In the genomic region with DNA sequence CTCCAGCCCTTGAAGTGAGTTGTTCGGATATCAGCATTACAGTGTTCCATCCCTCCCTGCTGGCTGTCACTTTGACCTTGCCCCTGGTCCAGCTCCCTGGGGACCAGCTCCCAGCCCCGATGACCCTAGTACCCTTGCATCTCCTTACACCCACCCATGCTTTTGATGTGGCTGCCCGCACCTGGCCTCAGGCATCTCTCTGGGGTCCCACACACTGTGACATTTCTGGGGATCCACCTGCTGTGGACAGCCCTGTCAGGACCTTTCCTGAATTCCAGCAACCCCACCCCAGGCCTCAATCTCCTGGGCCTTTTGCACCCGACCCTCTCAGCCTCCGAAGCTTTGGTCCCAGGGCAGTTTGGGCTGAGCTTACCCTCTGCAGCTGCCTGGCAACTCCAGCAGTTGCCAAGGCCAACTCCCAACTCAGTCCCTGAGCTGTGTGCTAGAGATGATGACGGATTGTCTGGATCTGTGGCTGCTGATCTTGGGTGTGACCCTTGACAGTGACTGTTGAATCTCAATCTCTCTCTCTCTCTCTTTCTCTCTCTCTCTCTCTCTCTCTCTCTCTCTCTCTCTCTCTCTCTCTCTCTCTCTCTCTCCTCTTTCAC, we compare ENCODE assay signal across 20 mouse cellular contexts. TPM values are rescaled to one million over a fixed set of nuclear protein-coding genes. Genes with fewer than 3 reads are reported as not detected.
"Had no signal": no experiment of that assay in that cellular context is flagged by ENCODE, and none has a peak within 500 bp of the region (broad histone marks: within the 10 kb centered on the region; RNA-seq: fewer than 3 reads in every experiment).

No protein-coding gene starts in this region.

- H3K4me1 ChIP-seq: lung, embryonic 15.5 days had no signal

- H3K4me3 ChIP-seq: left cerebral cortex, adult 2 months; limb, embryonic 15.5 days; liver, embryonic 13.5 days; lung, embryonic 15.5 days; megakaryocyte, embryonic 14.5 days; midbrain, embryonic 12.5 days; stomach, embryonic 15.5 days had no signal

- H3K27ac ChIP-seq: left cerebral cortex, adult 2 months; limb, embryonic 15.5 days; liver, embryonic 13.5 days; lung, embryonic 15.5 days; macrophage; midbrain, embryonic 12.5 days; stomach, embryonic 15.5 days had no signal

- H3K27me3 ChIP-seq: lung, embryonic 15.5 days; stomach, embryonic 15.5 days had no signal

- H3K4me2 ChIP-seq: limb, embryonic 15.5 days; liver, embryonic 13.5 days; lung, embryonic 15.5 days; stomach, embryonic 15.5 days had no signal

- ATAC-seq: liver, postnatal 0 days had no signal

- DNase-seq: kidney, adult 18-20 months; kidney, postnatal 10 days; kidney, postnatal 4 days; liver, embryonic 13.5 days; liver, postnatal 0 days; lung, postnatal 14 days; right cerebral cortex, postnatal 14 days; thymus, postnatal 36 days had no signal

- H3K36me3 ChIP-seq: limb, embryonic 15.5 days; liver, embryonic 13.5 days; lung, embryonic 15.5 days; midbrain, embryonic 12.5 days; stomach, embryonic 15.5 days had no signal

- H3K9ac ChIP-seq: limb, embryonic 15.5 days; liver, embryonic 13.5 days; liver, postnatal 0 days; lung, embryonic 15.5 days; midbrain, embryonic 12.5 days; stomach, embryonic 15.5 days had no signal

- H3K9me3 ChIP-seq: limb, embryonic 15.5 days; liver, embryonic 13.5 days; lung, embryonic 15.5 days; megakaryocyte, embryonic 14.5 days; midbrain, embryonic 12.5 days; stomach, embryonic 15.5 days had no signal

RNA-seq across cellular contexts. Expression of a gene that starts 11.1 kb away (rescaled TPM):
- total RNA-seq: layer of hippocampus, postnatal 14 days; left cerebral cortex, postnatal 14 days had no signal
- polyA plus RNA-seq: macrophage; midbrain, postnatal 0 days; neural tube, embryonic 11.5 days had no signal

RNA-seq across cellular contexts. Expression of a gene that starts 24.0 kb away (rescaled TPM):
- total RNA-seq: layer of hippocampus, adult 8-10 months; layer of hippocampus, postnatal 14 days; left cerebral cortex, adult 2 months; midbrain, postnatal 0 days had no signal
- polyA plus RNA-seq: midbrain, postnatal 0 days; neural tube, embryonic 11.5 days had no signal
